Mouse (Mus musculus) heart, adult 8-10 months (tissue): ENCODE data around the gene St8sia1. TPM values are rescaled to one million over a fixed set of nuclear protein-coding genes. Genes with fewer than 3 reads are reported as not detected.

Experiments
- DNase-seq: peaks from one replicate; pipeline ENCODE4 v3.0.0; 2022; ENCODE audit warnings: low spot score
- total RNA-seq, 4 experiments: library from RNA; stranded (reverse); gene quantifications; 2 replicates each; pipeline ENCODE4 v1.2.4; 2022

Gene St8sia1
- total RNA-seq, 4 experiments from 2014 or later = 0.09 to 0.25 (median 0.17) TPM

DNA sequence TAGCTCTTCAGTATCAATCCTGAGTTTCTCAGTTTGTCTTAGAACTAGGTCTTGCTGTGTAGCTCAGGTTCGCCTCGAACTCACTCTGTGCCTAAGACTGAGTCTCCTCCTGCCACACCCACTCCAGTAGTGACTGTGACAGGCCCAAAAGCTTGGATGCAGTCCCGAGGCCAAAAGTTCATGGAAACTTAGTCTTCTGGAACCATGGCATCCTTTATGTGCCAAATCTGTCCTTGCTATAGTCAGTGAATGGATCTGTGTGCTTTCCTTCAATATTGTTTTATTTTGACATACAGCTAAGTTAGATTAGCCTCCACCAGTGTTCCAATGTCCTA is 54.5 kb downstream of the St8sia1 start:
- no peak for DNase-seq

- DNase-seq = no peak
These were observed 55.1 kb downstream of the St8sia1 start for GRCm38 (mm10) chr6:142908911-142909770.

GRCm38 (mm10) chr6:142908412-142908811 is 55.8 kb downstream of the St8sia1 start:
- DNase-seq = no peak

GRCm38 (mm10) chr6:142895371-142895770 is 68.9 kb downstream of the St8sia1 start:
- DNase-seq = no peak

DNA sequence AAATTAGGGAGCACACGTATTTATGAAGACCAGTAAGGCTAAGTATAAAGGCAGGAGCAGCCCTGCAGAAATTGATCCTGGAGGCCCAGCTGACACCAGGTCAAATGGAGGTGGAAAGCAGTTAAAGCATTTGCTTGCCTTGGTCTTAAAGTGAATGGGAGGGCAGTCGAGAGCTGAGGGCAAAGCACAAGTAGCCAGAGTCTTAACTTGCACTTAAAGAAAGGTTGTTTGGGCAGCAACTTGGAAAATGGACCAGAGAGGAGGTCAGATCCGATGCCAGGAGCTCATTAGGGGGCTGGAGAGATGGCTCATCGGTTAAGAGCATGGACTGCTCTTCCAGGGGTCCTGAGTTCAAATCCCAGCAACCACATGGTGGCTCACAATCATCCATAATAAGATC is 70.5 kb downstream of the St8sia1 start:
- no peak for DNase-seq

DNA sequence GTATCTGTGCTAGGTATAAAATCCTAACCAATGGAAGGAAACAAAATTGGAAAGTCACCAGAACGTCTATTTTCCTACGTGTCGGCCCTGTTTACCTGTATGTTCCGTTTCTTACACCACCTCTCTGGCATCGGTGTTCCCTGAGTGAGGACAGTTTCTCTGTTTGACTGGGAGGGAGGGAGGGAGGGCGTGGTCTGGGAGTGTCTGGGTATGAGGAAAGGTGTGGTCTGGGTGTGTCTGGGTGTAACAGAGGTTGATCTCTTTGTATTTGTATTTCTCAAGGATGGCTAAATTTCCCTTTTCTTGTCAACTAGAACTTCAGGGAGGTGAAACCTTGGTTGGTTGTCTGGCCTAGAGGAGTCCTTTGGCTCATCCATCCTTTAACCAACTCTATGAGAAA is 73.9 kb downstream of the St8sia1 start:
- DNase-seq = no peak

DNA sequence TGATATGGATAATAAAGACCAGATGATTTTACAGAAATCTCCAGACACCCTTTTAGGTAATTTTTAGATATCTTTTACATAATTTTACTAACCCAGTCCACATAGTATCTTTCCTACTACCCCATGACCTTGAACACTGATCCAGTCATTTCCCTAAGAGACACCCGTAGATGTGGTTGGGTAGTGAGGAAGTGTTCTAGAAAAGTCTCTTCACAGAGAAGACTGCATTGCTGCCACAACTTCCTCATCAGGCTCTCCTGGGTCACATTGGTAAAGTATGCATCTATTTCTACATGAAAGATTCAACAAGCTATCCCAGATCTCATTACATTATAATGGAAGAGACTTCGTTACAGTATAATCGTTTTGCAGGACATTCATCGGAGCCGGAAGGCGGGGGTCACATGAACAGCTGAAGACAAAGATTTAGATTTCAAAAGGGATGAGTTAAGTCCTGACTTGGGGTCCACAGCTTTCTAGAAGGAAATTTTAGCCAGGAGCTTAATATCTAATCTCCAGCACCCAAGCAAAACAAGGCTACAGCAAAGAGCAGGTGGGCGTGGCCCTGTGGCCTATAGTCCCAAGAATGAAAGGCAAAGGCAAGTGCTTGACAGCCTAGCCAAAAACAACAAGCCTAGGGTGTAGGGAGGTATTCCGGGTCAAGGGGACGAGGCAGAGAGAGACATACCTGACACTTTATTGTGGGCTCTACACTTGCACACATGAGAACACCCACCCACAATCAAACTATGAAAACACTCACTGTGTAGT is 75.1 kb downstream of the St8sia1 start:
- no peak for DNase-seq

DNA sequence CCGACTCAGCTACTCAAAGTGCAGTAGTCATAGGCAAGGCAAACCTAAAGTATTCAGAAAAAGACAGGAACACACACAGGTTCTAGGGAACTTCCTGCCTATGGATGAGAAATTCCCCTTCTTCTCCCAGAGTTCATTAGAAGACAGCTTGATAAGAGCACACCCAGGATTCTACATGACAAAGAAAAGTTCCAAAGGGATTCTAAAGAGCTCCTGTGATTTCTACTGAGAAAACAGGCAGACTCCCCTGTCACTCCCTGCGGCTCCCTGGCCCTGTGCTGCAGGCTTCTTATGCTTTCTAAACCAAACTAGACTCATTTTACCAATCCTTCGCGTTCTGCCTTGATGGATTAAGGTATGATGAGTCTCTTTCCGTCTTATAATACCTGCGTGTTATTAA is 75.9 kb downstream of the St8sia1 start:
- no peak for DNase-seq

GRCm38 (mm10) chr6:142887375-142887774 is 76.9 kb downstream of the St8sia1 start:
- no peak for DNase-seq

GRCm38 (mm10) chr6:142885364-142886154 is 78.7 kb downstream of the St8sia1 start:
- DNase-seq = no peak

DNA sequence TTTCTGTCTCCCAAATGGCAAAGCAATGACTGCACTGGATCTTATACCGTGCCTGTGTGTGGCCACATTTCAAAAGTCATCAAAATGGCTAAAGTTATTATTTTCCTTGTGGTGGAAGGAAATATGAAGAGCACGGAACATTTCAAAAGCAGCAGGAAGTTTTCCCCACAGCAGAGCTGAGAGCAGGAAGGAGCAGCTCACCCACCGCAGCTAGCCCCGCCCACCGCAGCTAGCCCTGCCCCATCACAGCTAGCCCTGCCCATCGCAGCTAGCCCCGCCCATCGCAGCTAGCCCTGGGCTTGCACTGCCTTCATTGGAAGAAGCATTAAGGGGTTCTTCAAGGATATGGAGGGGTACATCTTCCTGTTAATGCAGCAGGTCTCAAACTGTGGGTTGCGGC is 80.1 kb downstream of the St8sia1 start:
- no peak for DNase-seq

GRCm38 (mm10) chr6:142880849-142881470 is 83.3 kb downstream of the St8sia1 start:
- DNase-seq = no peak

- peak; percentile 1 for DNase-seq
These were observed 85.2 kb downstream of the St8sia1 start for GRCm38 (mm10) chr6:142878744-142879701.

DNA sequence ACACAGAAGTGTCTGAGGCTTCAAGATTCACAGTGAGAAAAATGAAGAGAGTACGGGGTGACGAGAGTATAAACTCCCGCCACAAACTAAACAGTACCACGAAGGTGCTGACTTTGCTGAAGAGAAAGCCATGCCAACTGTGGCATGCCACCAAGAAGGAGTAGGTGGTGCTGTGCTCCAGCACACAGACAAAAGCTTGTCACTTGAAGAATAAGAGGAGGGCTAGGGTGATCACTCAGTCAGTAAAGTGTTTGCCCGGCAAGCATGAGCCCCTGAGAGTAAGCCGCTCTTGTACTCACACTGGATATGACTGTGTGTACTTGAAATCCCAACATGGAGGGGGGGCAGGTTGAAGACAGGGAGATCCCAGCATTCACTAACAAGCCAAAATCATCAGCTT is 87.0 kb downstream of the St8sia1 start:
- DNase-seq = no peak

- DNase-seq = no peak
These were observed 87.9 kb downstream of the St8sia1 start for GRCm38 (mm10) chr6:142876279-142876899.

GRCm38 (mm10) chr6:142873795-142874563 is 90.3 kb downstream of the St8sia1 start:
- DNase-seq = no peak

- no peak for DNase-seq
These were observed 94.4 kb downstream of the St8sia1 start for GRCm38 (mm10) chr6:142869715-142870422.

- DNase-seq = no peak
These were observed 96.7 kb downstream of the St8sia1 start for GRCm38 (mm10) chr6:142867471-142868055.
